Mouse (Mus musculus) embryonic facial prominence, embryonic 11.5 days (tissue): Measurements from ENCODE around the gene Hmgcl. TPM values are rescaled to one million over a fixed set of nuclear protein-coding genes. Genes with fewer than 3 reads are reported as not detected.

Experiments used
- ATAC-seq: fragments of 200-750 bp; cut with Nextera tagmentation; replicated peaks from 2 replicates; pipeline ENCODE4 v1.8.0; 2017; ENCODE audit warnings: low read depth; ENCODE audit not compliant: insufficient number of reproducible peaks, low FRiP score, low TSS enrichment
- DNase-seq: peaks from one replicate; pipeline ENCODE4 v3.0.0-alpha.2; 2015; ENCODE audit warnings: low spot score
- H3K27ac ChIP-seq: fragments of 300-500 bp; sonication (generic); replicated peaks from 2 replicates; pipeline ENCODE4 v1.5.1; 2014; ENCODE audit warnings: mild to moderate bottlenecking, low read depth, low read length, control low read depth
- H3K27me3 ChIP-seq: fragments of 300-500 bp; sonication (generic); 2 replicates; pipeline ENCODE4 v1.6.1; 2014; ENCODE audit warnings: mild to moderate bottlenecking, low read length, moderate library complexity, mixed read lengths; ENCODE audit not compliant: control insufficient read depth, insufficient read depth
- H3K36me3 ChIP-seq: fragments of 300-500 bp; sonication (generic); replicated peaks from 2 replicates; pipeline ENCODE4 v1.6.1; 2014; ENCODE audit warnings: low read depth, mild to moderate bottlenecking, low read length, moderate library complexity, mixed read lengths; ENCODE audit not compliant: control insufficient read depth, insufficient read depth
- H3K4me1 ChIP-seq: fragments of 300-500 bp; sonication (generic); 2 replicates; pipeline ENCODE4 v1.6.1; 2014; ENCODE audit warnings: low read length, mixed read lengths; ENCODE audit not compliant: control insufficient read depth, insufficient read depth
- H3K4me2 ChIP-seq: fragments of 300-500 bp; sonication (generic); 2 replicates; pipeline ENCODE4 v1.6.1; 2014; ENCODE audit warnings: low read depth, mild to moderate bottlenecking, control low read depth, low read length, moderate library complexity
- H3K4me3 ChIP-seq: fragments of 300-500 bp; sonication (generic); 2 replicates; pipeline ENCODE4 v1.5.1; 2014; ENCODE audit warnings: low read depth, low read length, control low read depth
- H3K9ac ChIP-seq: fragments of 300-500 bp; sonication (generic); replicated peaks from 2 replicates; pipeline ENCODE4 v1.6.1; 2014; ENCODE audit warnings: mild to moderate bottlenecking, control low read depth, low read length
- H3K9me3 ChIP-seq: fragments of 300-500 bp; sonication (generic); replicated peaks from 2 replicates; pipeline ENCODE4 v1.6.1; 2016; ENCODE audit warnings: mild to moderate bottlenecking, low read length, inconsistent platforms, mixed read lengths; ENCODE audit not compliant: control insufficient read depth
- WGBS: fragments of 180-500 bp; shearing (Covaris S2); extraction: QIAGEN DNeasy Blood & Tissue Kit; methylation state at CpG from one replicate; pipeline ENCODE4 v1.1.7; 2014; 5-methylcytosine and 5-hydroxymethylcytosine counted together
- polyA plus RNA-seq: library from polyadenylated mRNA; unstranded; fragments of >200 nt; fragmentation: Nextera tagmentation; extraction: Ambion mirVana; gene quantifications from 2 replicates; pipeline ENCODE4 v1.2.1, GENCODE M21; 2014

The Hmgcl gene
- polyA plus RNA-seq, 1 experiment from 2014 or later, result 67.0 TPM

DNA sequence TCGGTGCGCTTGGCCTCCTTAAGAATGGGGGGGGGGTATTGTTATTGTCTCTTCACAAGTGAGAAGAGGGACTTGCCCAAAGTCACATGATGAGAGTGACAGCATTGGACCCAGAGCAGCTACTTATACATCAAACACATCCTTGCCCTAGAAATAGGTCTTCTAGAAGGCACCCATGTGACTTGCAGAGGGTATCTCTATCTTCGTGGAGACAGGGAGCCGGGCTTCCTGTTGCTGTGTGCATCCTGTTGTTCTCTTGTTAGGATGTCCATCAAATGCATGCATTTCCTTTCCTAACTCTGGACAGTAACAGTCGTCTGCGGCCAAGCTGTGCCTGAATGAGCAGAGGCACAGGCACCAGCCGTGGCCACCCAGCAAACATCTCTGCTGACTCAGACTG lies 34.7 kb upstream of the Hmgcl start:
- H3K27me3 ChIP-seq, result no peaks in the 10 kb centered on the region
- no peaks in the 10 kb centered on the region for H3K36me3 ChIP-seq
- H3K9ac ChIP-seq, result no peak overlapping the region
- no peaks in the 10 kb centered on the region for H3K4me1 ChIP-seq
- H3K27ac ChIP-seq, result no peak overlapping the region
- no peak for ATAC-seq
- WGBS, result 75% methylated on average over 7 of the region's 7 CpGs
- no peak for DNase-seq
- H3K4me2 ChIP-seq, result no peak overlapping the region
- no peaks in the 10 kb centered on the region for H3K9me3 ChIP-seq
- no peak overlapping the region for H3K4me3 ChIP-seq

DNA sequence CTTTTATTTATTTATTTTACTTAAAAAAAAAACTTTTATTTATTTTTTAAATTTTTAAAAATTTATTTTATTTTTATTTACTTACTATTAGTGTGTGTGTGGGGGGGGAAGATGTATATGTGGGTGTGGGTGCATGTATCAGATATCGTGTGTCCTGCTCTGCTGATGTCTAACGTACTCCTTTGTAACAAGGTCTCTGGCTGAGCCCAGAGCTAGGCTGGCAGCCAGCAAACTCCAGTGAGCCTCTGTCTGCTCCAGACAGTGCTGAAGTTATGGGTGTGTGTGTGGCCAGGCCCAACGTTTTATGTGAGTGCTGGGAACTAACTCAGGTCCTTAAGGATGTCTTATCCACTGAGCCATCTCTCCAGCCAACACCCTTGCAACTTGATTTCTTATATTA lies 34.1 kb upstream of the Hmgcl start:
- WGBS, result 78% methylated on average over 3 of the region's 3 CpGs
- Histone ChIP-seq H3K27me3 (no peaks in the 10 kb centered on the region), H3K36me3 (no peaks in the 10 kb centered on the region), H3K27ac (no peak overlapping the region), H3K9ac (no peak overlapping the region), H3K9me3 (no peaks in the 10 kb centered on the region), H3K4me3 (no peak overlapping the region), H3K4me2 (no peak overlapping the region), H3K4me1 (no peaks in the 10 kb centered on the region)
- ATAC-seq (no peak), DNase-seq (no peak)

DNA sequence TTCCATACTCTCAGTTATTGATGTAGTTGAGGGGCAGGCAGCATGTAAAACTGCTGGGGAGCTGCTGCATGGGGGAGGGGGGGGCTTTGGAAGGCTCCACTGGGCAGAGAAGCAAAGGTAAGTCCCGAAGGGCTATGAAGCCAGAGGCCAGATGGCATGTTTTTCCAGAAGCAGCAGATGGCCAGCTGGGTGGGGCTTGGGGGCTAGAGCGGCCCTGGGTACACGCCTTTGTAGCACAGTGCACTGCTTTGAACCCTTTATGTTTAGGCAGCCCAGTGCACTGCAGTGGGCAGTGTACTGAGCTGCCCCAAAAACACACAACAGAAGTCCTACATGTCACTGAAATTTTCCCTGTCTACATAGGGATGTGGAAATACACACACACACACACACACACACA lies 33.4 kb upstream of the Hmgcl start:
- 44% methylated on average over 3 of the region's 3 CpGs for WGBS
- ATAC-seq (peak; percentile 52; the same call in 1 of the 2 replicates), DNase-seq (peak; percentile 5)
- no peaks in the 10 kb centered on the region for H3K9me3 ChIP-seq
- H3K36me3 ChIP-seq, result no peaks in the 10 kb centered on the region
- no peak overlapping the region for H3K4me2 ChIP-seq
- no peaks in the 10 kb centered on the region for H3K4me1 ChIP-seq
- no peak overlapping the region for H3K4me3 ChIP-seq
- H3K27ac ChIP-seq, result 0 out of 2 replicates have a peak overlapping the region, but pooled peaks have one; percentile 4
- no peak overlapping the region for H3K9ac ChIP-seq
- H3K27me3 ChIP-seq, result no peaks in the 10 kb centered on the region

DNA sequence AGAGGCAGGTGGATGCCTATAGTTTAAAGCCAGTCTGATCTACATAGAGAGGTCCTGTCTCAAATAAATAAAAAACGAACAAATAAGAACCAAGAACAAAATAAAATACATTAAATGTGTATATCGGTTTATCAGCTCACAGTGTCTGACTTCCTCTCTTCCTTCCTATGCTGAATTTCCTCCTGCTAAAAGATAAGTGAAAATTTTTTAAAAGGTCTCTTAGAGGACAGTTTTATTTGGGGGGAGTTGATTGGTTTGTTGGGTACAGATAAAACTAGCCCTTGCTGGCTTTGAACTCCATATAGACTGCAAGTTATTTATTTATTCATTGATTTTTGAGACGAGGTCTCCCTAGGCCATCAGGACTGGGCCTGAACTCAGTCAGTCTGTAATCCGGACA lies 32.8 kb upstream of the Hmgcl start:
- Histone ChIP-seq H3K4me1 (no peaks in the 10 kb centered on the region), H3K27ac (no peak overlapping the region), H3K4me3 (no peak overlapping the region), H3K36me3 (no peaks in the 10 kb centered on the region), H3K9ac (no peak overlapping the region), H3K9me3 (no peaks in the 10 kb centered on the region), H3K27me3 (no peaks in the 10 kb centered on the region), H3K4me2 (no peak overlapping the region)
- ATAC-seq (no peak), DNase-seq (no peak)
- 78% methylated on average over 4 of the region's 4 CpGs for WGBS

DNA sequence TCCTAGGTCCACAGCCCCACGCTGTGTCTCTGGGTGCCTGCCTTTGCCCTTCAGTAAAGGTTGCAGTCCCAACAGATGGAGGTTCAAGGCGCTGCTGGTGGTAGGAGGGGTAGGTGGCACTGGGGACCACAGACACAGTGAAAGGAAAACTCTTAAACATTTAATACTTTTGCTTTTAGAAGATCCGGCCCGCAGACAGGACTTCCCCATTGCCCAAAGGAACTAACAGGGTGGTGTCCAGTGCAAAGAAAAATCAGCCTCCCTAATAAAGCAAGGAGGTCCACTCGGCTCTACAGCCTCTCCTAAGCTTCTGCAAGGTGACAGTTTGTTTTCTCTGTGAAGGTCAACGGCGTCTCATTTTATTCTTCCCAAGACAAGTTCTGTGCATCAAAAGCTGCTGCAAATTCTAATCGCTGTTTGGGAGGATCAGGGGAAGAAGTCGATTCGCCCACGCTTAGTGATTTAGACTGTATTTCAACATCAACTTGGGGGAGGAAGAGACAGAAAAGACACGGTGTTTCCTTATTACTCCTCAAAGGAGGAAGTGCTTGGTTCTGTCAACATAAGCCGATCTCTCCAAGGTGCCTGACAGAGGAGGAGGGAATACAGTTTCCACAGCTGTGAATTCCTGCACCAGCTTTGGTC lies 27.5 kb upstream of the Hmgcl start:
- Histone ChIP-seq H3K9ac (no peak overlapping the region), H3K9me3 (no peaks in the 10 kb centered on the region), H3K4me2 (no peak overlapping the region), H3K27ac (no peak overlapping the region), H3K27me3 (no peaks in the 10 kb centered on the region), H3K4me3 (no peak overlapping the region), H3K36me3 (no peaks in the 10 kb centered on the region), H3K4me1 (peaks cover 2% of the 10 kb centered on the region; the same call in 1 of the 2 replicates)
- ATAC-seq, result no peak
- 86% methylated on average over 13 of the region's 13 CpGs for WGBS
- no peak for DNase-seq

DNA sequence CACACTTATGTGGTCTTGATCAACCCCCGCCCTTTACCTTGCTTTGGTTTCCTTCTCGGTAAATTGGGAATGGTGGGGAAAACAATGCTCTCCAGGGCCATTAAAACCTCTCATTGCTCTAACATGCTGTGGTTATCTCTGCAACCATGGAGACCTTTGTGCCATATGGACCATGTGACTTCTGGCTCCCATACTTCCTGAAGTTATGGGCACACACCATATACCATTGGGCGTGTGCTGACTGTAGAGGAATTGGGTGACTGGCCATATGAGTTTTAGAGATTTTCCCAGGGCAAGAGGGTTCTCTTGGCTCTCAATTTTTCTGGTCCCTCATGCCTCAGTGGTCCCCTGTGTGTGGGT lies 27.0 kb upstream of the Hmgcl start:
- Histone ChIP-seq H3K4me1 (peaks cover 2% of the 10 kb centered on the region; the same call in 1 of the 2 replicates), H3K4me3 (no peak overlapping the region), H3K27me3 (no peaks in the 10 kb centered on the region), H3K9ac (no peak overlapping the region), H3K36me3 (no peaks in the 10 kb centered on the region), H3K9me3 (no peaks in the 10 kb centered on the region), H3K4me2 (no peak overlapping the region), H3K27ac (no peak overlapping the region)
- WGBS, result 97% methylated on average over 3 of the region's 3 CpGs
- ATAC-seq, result no peak
- DNase-seq, result no peak

DNA sequence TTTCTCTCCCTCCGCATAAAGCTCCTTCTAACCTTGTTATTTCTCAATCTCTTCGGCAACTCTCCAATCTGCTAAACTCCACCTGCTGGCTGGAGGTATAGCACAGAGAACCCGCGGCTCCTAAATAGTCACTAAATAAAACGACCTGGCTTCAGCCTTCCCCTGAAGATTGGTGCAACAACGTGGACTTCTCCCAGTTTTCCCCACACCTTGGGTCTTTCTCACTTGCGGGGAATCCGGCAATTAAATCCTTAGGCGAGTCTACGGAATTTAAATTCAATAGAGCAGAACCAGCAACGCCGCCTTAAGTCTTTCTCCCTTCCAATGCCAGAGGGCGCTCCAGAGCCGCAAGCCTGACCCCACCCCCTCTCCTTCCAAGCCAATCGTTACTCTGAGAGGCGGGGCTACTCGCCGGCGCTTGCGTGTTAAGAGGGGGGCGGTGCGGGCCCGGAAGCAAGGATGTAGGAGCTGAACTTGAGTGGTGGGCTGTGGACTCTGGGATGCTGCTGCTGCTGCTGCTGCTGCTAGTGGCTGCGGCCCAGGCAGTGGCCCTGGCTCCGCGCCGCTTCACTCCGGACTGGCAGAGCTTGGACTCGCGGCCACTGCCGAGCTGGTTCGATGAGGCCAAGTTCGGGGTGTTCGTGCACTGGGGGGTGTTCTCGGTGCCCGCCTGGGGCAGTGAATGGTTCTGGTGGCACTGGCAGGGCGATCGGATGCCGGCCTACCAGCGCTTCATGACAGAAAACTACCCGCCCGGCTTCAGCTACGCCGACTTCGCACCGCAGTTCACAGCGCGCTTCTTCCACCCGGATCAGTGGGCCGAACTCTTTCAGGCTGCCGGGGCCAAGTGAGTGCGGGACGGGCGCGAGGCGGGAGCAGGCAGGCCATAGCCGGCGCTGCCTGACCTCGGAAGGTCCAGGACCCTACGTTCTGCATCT lies 25.7 kb upstream of the Hmgcl start, which contains the start of gene Fuca1:
Gene Fuca1 (plus strand): TSS at position 432 of the 938 bp plus-strand sequence.
- WGBS, result 3% methylated on average over 60 of the region's 60 CpGs
- Histone ChIP-seq H3K27ac (0 out of 2 replicates have a peak within 1 kb of the TSS, but pooled peaks have one; percentile 53), H3K4me2 (peak within 1 kb of the TSS; percentile 92)

More for the DNA sequence above, 25.7 kb upstream of the Hmgcl start, which contains the start of gene Fuca1:
- Histone ChIP-seq H3K9me3 (no peaks in the 10 kb centered on the region), H3K4me1 (peaks cover 2% of the 10 kb centered on the region; the same call in 1 of the 2 replicates), H3K36me3 (no peaks in the 10 kb centered on the region), H3K4me3 (peak within 1 kb of the TSS; percentile 68), H3K27me3 (no peaks in the 10 kb centered on the region), H3K9ac (peak within 1 kb of the TSS; percentile 82)
- DNase-seq, result peak; percentile 98
- ATAC-seq, result peak; percentile 89
